Mouse (Mus musculus): Measurements from ENCODE around the gene Astn2. TPM values are rescaled to one million over a fixed set of nuclear protein-coding genes. Genes with fewer than 3 reads are reported as not detected.

Gene Astn2
- total RNA-seq, 4 experiments from 2014 or later = 35.3 to 42.9 (median 39.7) TPM

DNA sequence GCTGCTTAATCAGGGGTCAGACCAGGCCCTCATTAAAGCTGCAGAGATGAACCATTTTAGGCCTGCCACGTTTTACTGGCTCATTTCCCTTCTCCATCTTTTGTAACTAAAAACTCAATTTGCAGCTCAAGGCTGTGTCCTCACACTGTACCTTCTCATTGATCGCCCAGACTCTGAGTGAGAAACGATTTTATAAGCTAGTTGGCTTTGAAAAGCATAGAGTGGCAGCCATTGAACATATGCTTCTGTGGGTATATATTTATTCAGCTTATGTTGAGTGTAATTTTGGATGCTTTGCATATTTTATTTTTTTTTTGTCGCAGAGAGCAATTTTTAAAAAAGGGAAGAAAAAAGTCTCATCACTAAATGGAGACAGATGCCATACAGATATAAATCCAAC, 637.0 kb downstream of the Astn2 start:
- peak in 1 of 2 experiments; percentile 32 for DNase-seq (ENCODE audit: low spot score in 2 of 2)

DNA sequence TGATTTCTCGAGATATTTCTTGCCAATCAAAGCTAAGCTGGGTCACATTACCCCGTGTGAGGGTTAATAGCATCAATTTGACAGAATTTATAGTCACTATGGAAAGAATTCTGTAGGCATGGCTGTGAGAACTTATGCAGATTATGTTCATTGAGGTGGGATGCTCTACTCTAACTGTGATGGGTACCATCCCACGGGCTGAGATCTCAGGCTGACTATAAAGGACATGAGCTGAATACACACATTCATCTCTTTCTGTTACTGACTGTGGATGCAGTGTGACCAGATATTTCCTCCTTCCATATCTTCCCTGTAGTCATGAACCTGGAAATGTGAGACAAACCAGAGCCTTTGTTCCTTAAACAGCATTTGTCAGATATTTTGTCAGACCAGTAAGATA, 639.1 kb downstream of the Astn2 start:
- no peak for DNase-seq (ENCODE audit: low spot score in 2 of 2)

DNA sequence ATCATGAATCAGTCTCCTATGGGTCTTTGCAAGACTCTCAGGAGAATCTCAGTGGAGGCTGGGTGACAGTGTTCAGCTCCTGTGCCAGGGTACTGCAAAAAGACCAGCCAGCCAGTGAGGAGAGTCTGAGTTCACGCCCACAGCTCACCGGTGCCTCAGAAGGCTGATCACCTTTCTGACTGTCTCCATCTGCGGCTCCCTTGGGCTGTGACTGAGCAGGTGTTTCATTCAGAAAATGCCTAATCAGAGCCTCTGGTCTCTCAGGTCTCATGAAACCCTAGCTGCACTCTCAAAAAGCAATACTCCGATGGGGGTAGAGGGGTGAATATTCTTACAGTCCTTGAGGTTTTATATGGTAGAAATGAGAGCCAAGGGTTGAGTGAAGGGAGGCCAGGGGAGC, 640.1 kb downstream of the Astn2 start:
- DNase-seq (ENCODE audit: low spot score in 2 of 2) = no peak

DNA sequence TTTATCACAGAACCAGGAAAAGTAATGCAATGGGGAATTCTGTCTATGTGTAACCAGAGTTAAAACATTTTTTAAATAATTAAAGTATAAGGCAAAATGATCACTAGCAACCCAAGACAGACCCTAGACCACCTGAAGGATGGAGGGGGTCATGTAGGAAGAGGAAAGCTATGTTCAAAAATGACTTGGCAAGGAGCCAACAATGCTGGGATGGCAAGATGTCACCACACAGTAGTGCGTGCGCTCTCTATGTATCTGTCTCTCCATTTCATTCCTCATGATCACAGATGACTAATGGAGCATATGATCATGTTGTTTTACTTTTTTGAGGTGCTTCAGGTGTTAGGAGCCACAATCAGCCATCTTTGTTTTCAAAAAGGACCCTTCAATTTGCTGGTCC, 640.6 kb downstream of the Astn2 start:
- DNase-seq (ENCODE audit: low spot score in 2 of 2) = no peak

DNA sequence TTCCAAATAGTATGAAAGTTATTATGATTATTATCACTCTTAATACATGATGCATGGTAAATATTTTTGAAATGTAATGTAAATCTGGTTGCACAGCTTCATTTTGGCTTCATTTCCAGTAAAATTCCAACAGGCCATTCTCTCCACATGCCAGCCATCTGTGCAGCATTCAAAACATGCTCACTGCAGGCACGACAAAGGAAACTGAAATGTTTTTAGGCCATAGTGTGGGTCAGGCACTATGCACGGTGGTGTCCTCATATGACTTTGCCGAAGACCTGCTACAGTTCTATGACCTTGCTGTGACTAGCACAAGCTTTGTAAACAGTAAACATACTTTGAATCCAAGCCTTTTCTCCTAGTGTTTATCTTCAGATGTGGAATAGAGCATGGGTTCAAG, 642.3 kb downstream of the Astn2 start:
- no peak for DNase-seq (ENCODE audit: low spot score in 2 of 2)

DNA sequence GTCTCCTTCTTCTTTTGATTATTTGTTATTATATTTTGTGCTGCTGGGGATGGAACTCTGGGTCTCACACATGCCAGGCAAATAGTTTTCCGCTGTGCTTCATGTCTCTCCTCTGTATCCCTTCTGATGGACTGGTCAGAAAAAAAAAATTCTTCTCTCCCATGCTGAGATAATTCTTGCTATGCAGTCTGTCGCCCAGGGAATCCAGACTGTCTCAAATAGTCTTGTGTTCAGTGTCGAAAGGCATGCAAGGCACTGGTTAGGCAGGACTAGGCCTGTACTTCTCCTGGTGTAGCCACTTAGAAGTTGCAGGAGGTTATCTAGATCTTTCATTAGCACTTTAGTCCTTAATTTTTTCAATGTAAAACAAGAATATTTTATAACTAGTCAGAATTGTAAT, 642.8 kb downstream of the Astn2 start:
- DNase-seq (ENCODE audit: low spot score in 2 of 2) = no peak

DNA sequence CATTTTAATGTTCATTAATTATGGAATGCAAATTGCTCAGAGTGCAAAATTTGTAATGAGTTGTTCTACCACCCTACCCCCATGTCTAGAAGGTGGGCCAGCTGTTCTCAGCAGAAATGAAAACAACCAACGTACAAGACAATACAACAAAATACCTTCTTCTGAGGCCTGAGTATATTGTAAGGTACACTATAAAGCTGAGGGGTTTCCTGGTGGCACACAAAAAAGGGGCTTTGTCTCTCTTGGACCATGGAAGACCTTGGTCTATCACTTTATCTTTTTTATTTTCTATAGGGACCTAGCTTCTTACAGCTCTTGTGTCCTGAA, 645.6 kb downstream of the Astn2 start:
- no peak for DNase-seq (ENCODE audit: low spot score in 2 of 2)

DNA sequence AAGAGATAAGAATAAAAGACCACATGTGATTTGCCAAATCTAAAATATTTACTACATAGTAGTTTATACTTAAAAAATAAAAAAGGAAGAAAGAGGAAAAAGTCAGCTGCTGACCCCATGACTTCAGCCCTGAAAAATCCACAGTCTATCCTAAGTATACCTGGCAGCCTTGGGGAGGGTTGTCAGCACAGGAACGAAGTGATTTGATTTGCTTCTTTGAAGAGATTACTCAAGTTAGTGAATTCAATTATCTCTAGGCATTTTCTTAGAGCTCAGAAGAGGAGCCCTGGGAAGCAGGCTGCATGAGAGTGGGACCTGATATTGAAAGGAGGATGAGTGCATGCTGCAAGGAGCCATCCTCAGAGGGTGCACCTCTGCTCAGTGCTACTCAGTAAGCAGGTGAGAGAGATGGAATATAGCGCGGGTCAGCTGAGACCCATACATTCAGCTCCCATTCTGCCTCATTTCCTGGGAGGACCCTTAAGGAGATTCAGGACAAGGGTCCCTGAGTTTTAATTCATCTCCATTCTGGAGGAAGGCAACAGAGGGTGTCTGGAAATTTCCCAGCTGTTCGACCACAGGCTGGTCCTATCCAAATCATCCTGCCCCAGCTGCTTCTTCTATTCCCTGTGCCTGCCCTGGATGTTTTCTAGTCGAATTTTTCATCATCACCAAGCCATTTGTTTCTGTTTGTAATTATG, 646.1 kb downstream of the Astn2 start:
- DNase-seq (ENCODE audit: low spot score in 2 of 2) = no peak

DNA sequence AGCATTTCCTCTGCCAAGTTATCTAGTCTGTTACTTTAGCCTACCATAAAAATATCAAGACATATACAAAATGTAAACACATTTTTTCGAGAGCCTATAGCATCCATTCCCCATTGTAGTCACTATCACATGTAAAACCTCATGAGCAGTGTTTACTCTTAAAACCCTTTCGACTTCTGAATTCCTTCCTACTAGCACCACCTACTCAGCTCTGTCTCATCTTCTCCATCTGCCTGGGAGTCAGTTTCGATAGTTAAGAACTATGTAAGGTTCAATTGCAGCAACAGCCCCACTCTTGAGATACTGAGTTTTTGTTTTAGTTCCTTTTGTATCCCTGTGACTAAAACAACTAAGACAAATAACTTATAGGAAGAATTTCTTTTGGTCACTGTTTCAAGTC, 651.5 kb downstream of the Astn2 start:
- DNase-seq (ENCODE audit: low spot score in 2 of 2) = no peak

DNA sequence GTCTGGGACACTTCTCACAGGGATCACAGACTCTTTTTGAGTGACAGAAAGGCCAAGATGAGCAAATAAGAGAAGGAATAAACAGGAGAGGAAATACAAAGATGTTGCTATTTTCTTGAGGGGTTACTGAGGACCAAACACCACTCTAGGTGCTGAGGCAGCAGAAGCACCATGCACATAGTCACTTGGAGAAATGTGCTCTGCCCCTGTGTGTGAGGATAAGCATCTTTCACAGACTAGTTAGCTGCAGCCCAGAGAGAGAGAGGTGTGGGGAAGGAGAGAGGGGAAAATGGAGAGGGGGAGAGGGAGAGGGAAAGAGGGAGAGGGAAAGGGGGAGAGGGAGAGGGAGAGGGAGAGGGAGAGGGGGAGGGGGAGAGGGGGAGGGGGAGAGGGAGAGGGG, 659.6 kb downstream of the Astn2 start:
- DNase-seq (ENCODE audit: low spot score in 2 of 2) = no peak

DNA sequence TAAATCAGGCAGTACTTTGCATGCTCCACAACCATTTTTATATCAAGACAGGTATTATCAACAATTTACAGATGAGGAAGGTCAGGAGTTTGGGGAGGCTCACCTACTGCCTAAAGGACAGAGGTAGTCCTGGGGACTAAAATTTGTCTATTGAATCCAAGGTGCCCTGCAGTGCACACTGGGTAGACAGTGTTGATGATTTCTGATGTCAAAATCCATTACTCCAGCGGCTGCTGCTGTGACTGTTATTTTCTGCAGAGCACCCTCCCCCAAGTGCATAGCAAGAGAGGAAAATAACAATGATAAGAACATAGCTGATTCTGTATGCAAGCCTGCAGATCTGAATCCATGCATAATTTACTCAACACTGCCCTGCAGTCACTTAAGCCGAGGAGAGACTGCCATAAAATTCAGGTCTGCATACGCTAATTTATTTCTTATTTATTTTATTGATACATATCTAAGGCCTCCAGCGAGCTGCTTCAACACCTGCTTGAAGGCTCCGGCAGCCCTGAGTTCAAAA, 660.3 kb downstream of the Astn2 start:
- no peak for DNase-seq (ENCODE audit: low spot score in 2 of 2)

DNA sequence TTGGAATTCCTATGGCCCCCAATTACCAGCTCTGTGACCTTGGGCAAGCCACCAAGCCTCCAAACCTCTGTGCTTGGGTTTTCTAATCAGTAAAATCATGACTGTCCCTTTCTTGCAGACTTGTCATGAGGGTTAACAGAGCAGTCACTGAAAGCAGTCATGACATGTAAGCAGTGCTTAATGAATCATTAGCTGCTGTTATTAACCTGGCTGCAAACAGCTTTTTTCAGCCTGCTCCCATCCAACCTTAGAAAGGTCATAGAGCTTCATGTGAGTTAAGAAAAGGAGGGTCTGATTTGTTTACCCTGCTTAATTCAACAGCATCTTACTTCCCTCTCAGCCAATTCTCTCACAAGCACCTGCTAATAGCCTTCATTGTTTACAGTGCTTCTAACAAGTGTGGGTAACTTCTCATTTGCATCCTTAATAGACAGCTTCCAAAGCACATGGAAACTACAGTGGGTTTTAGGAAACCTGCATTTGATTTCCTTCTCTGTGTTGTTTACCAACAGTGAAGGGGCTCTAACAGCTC, 661.2 kb downstream of the Astn2 start:
- no peak for DNase-seq (ENCODE audit: low spot score in 2 of 2)

DNA sequence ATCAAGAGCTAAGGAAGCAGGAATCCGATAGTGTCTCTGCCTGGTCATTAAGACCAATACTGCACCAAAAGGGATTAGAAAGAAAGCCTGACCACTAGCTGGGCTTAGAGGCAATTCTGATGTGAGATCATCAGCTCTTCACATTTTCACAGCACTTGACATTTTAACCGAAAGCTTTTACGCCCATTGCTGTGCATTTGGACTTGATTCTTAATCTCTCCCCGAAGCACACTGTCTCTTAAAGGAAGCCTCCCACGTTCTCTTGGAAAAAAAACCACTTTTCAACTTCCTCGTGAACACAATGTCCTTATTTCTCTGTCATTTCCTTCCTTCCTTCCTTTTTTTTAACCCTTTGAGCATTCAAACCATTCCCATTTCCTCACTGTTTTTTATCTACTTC, 680.0 kb downstream of the Astn2 start:
- no peak for DNase-seq (ENCODE audit: low spot score in 2 of 2)

DNA sequence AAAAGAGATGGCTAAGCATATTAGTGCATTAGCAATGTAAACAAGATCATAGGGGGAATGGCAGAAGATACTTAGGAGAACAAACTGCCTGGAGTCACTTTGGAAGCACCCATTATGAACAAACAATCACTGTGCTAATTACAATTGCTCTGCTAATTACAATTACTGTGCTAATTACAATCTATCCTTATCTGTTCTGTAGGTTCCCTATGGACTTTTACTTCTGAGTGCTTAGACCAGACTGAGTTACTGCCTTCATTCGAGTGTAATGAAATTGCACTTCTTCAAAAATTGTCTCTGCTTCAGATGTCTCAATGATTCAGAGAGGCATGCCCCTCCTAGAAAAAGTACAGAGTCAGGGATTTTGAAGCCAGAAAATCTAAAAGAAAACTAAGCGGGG, 684.8 kb downstream of the Astn2 start:
- no peak for DNase-seq (ENCODE audit: low spot score in 2 of 2)

DNA sequence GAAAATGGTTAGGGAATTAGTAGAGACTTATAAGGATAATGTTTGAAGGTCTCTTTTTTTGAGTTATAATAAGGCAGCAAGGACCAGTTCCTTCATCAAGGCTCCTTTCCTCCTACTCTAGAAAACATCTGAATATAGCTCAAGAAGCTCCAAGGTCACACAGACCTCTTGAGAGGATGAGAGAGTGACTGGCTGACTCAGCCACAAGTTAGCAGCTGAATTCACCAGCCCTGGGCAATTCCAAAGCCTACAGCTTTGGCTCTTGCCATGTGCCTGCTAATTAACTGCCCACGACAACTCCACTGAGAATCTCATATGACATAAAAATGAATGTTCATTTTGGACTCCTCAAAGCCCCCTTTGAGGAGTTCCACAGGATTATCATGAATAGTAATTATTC, 686.5 kb downstream of the Astn2 start:
- no peak for DNase-seq (ENCODE audit: low spot score in 2 of 2)

DNA sequence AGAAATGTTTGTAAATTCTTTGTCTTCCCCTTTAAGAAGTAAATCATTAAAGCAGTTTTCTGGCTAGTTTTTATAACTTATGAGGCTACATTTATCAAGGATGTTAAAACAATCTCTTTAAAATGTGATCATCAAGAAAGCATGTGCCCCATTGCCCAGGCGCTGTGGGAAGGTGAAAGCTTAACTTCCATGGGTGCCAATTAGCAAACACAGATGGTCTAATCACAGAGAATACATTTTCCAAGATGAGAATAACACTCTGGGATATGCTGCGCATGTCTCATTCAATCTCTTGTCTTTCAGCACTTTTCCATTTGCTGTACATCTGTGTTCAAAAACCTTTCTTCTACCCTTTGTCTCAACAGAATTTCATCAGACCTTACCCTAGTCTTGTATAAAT, 688.3 kb downstream of the Astn2 start:
- DNase-seq (ENCODE audit: low spot score in 2 of 2) = no peak

DNA sequence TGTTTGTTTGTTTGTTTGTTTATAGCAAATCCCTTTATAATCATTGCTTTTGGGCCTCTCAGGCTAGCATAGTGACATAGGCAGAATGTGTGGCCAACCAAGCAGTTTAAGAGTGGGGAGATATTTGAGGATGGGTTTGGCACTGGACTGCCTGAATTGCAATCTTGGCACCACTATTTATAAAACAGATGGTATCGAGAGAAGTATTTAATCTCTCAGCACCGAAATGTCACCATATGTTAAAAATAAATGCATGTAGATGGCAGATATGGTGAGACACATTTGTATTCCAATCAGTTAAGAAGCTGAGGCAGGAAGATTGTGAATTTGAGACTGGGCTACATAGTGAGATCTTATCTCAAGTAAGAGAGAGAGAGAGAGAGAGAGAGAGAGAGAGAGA, 692.7 kb downstream of the Astn2 start:
- DNase-seq (ENCODE audit: low spot score in 2 of 2) = no peak

DNA sequence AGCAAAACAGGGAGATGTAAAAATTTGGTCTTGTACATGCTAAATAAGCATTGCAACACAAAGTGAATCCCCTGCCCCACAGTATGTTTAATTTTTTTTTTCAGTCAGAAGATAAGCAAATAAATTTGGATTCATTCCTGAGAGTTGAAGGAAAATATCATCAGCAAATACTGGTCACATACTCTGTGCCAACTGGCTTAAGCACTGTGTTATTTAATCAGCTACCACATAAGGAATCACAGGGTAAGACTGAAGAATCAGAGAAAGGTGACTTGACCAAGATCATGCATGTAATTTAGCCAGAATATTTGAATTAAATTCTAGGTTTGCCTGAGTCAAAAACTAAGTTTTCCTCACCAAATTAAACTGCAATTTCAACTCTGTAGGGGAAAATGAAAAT, 693.8 kb downstream of the Astn2 start:
- DNase-seq (ENCODE audit: low spot score in 2 of 2) = no peak

DNA sequence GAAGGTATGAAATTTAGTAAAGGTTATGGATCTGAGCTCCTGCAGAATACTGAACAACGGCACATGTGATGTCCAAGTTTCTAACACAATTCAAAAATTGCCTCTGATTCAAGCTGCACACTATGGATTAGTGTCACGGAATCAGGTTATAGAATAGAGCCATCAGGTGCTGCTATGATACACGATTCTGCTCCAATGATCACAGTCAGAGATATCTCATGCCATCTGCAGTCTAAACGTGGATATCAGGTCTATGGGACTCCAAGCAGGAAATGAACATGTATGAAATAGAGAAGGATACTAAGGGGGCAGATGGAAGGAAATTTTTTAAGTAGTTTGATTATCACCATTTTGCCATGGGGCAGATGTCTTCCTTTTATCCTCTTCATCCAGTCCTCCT, 702.6 kb downstream of the Astn2 start:
- no peak for DNase-seq (ENCODE audit: low spot score in 2 of 2)

DNA sequence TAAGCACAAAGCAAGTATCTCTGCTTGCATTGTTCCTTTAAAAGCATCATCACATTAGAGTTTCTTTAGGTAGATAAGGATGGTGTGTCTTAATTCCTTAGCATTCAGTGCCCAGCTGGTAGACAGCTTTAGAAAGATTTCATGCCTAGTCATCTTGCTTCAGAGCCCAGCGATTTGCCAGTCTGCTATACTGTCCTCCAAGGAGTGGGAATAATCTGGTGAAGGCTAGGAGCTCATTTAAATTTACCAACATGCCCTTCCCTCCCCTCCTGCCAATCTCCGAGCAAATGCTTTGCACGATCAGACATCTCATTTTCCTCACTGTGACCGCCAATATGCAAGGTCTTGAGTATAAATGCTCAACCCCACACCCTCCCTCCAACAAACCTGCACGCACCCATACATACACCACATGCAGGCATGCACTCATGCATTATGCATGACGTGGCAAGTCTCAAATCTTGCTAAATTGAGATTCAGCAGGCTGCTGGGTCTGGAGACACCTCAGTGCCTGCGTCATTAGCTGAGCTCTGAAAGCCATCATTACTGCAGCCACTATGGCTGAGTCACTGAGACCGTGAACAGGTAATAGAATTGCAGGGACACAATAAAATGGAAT, 704.6 kb downstream of the Astn2 start:
- peak in 1 of 2 experiments; percentile 39 for DNase-seq (ENCODE audit: low spot score in 2 of 2)

DNA sequence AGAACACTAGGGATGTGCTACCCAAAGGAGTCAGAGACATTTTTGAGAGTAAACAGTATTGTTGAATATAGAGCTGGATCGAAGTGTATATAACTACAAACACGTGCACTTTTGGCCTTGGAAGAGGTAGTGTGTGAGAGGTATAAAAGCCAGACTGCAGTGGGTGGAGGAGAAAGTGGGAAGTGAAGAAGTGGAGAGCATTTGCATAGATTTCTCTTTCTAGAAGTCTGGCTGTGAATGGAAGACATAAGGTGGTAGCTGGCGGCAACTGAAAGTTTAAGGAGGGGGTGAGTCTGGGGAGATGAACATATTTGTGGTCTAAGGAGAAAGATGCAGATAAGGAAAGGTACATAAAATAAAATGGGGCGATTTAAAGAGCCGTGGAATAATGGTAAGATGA, 709.2 kb downstream of the Astn2 start:
- DNase-seq (ENCODE audit: low spot score in 2 of 2) = peak in 1 of 2 experiments; percentile 67

DNA sequence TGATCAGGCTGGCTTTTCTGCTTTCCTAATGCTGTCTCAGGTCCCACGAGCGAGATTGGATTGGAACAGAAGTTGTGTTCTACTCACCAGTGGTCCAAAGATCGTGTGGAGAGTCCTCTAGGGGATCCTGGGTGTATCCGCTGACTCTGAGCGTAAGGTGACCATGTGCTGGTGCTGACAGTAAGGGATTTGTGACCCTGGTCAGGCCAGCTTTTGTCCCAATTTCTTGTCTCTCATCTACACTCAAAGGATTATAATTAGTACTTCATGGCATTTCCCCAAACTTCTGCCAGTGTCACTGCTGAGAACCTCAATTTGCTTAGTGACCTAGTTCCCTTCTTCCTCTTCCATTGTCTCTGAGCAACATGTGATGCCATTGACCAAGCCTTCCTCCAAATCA, 710.4 kb downstream of the Astn2 start:
- DNase-seq (ENCODE audit: low spot score in 2 of 2) = no peak
